ENCODE assay signal across 21 mouse cellular contexts in the genomic region with DNA sequence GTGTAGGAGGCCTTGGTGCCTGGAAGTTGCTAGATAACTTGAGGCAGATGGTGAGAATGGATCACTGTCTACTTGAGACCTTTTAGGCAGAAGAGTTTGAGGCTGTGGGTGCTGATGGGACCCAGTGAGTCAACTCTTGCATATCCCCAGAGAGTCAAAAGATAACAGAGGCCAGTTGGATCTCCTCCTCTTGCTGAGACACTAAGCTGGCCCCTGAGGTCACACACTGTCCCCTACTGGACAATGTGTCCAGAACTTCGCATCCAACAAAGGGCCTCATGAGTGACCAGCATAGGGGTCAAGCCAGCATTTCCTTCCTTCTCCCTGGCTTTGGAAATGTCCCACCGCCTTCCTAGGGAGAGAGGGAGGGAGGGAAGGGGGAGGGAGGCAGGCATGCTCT. TPM values are rescaled to one million over a fixed set of nuclear protein-coding genes. Genes with fewer than 3 reads are reported as not detected.
DNase-seq lines count a peak whose midpoint lies in the region; ATAC-seq and TF ChIP-seq lines count a peak whose summit lies in the region.
"Had no signal": no experiment of that assay in that cellular context is flagged by ENCODE, and none has a peak within 500 bp of the region (broad histone marks: within the 10 kb centered on the region; RNA-seq: fewer than 3 reads in every experiment).

No protein-coding gene starts in this region.

- 68% methylated on average over 2 of the region's 2 CpGs for WGBS in kidney, adult 2 months
- WGBS in liver, embryonic 14.5 days (ENCODE audit: insufficient replicate concordance): 65% methylated on average over 2 of the region's 2 CpGs
- 52% methylated on average over 2 of the region's 2 CpGs for whole genome bisulfite sequencing in liver, embryonic 11.5 days
- 69% methylated on average over 2 of the region's 2 CpGs for WGBS in stomach, postnatal 0 days

- H3K9ac ChIP-seq in liver, embryonic 14.5 days (replicated peaks): no peak overlapping the region
- no peak overlapping the region for H3K9ac ChIP-seq in liver, embryonic 11.5 days (ENCODE audit: low read depth, low read length)
- no peak overlapping the region for H3K9ac ChIP-seq in CH12.LX (ENCODE audit: insufficient read depth, low read depth)
- H3K9ac ChIP-seq in stomach, postnatal 0 days (ENCODE audit: low read length): no peak overlapping the region
- H3K9ac ChIP-seq: embryonic facial prominence, embryonic 12.5 days; forebrain, embryonic 13.5 days; forebrain, embryonic 15.5 days had no signal

- H3K4me2 ChIP-seq in liver, embryonic 14.5 days (ENCODE audit: low read depth): no peak overlapping the region
- H3K4me2 ChIP-seq in liver, embryonic 11.5 days: no peak overlapping the region
- H3K4me2 ChIP-seq in CH12.LX (ENCODE audit: insufficient read depth, low read depth, poor library complexity, severe bottlenecking): peak overlapping the region; percentile 94
- no peak overlapping the region for H3K4me2 ChIP-seq in stomach, postnatal 0 days (replicated peaks; ENCODE audit: low read depth)
- H3K4me2 ChIP-seq: embryonic facial prominence, embryonic 12.5 days; forebrain, embryonic 13.5 days; forebrain, embryonic 15.5 days had no signal

- no peaks in the 10 kb centered on the region for H3K9me3 ChIP-seq in liver, embryonic 14.5 days (ENCODE audit: control insufficient read depth, low read length)
- H3K9me3 ChIP-seq in liver, embryonic 11.5 days (ENCODE audit: control insufficient read depth, low read length): no peaks in the 10 kb centered on the region
- H3K9me3 ChIP-seq in CH12.LX (replicated peaks; ENCODE audit: low read length): peaks cover 9% of the 10 kb centered on the region
- H3K9me3 ChIP-seq in stomach, postnatal 0 days (ENCODE audit: control insufficient read depth, low read length): no peaks in the 10 kb centered on the region
- H3K9me3 ChIP-seq: embryonic facial prominence, embryonic 10.5 days; embryonic facial prominence, embryonic 12.5 days; forebrain, embryonic 13.5 days; forebrain, embryonic 15.5 days; G1E had no signal

- H3K36me3 ChIP-seq in kidney, adult 2 months (ENCODE audit: control insufficient read depth, insufficient read depth, low read length): no peaks in the 10 kb centered on the region
- H3K36me3 ChIP-seq in liver, embryonic 14.5 days (replicated peaks; ENCODE audit: control insufficient read depth, insufficient read depth, low read depth): no peaks in the 10 kb centered on the region
- H3K36me3 ChIP-seq in liver, embryonic 11.5 days (ENCODE audit: control insufficient read depth, insufficient read depth, low read length): no peaks in the 10 kb centered on the region
- no peaks in the 10 kb centered on the region for H3K36me3 ChIP-seq in CH12.LX (replicated peaks in 1 of 2; ENCODE audit: control insufficient read depth in 1 of 2, insufficient read depth in 1 of 2, low read length in 1 of 2)
- no peaks in the 10 kb centered on the region for H3K36me3 ChIP-seq in stomach, postnatal 0 days (ENCODE audit: control insufficient read depth, insufficient read depth, low read length)
- H3K36me3 ChIP-seq: embryonic facial prominence, embryonic 10.5 days; embryonic facial prominence, embryonic 12.5 days; forebrain, embryonic 15.5 days; G1E had no signal

- no peaks in the 10 kb centered on the region for H3K79me2 ChIP-seq in CH12.LX (replicated peaks; ENCODE audit: control insufficient read depth, extremely low read depth, insufficient read depth, poor library complexity, severe bottlenecking)

- DNase-seq in kidney, adult 2 months: no peak
- DNase-seq in kidney, adult 9 months: no peak
- no peak for DNase-seq in liver, embryonic 14.5 days (ENCODE audit: low read depth in 3 of 3, low spot score in 3 of 3)
- DNase-seq in liver, embryonic 11.5 days (ENCODE audit: low spot score): no peak
- DNase-seq in CH12.LX (ENCODE audit: extremely low read depth): no peak
- DNase-seq in stomach, postnatal 0 days (ENCODE audit: low spot score): no peak
- DNase-seq: adrenal gland, adult 8-10 months; adrenal gland, postnatal 14 days; adrenal gland, postnatal 36 days; cerebellum, adult 11-12 months; cerebellum, adult 2 months; cerebellum, adult 9-10 months; cerebellum, postnatal 10 days; cerebellum, postnatal 25 days had no signal

- no peak overlapping the region for H3K4me3 ChIP-seq in kidney, adult 2 months (ENCODE audit: insufficient read depth, low read depth, low read length)
- no peak overlapping the region for H3K4me3 ChIP-seq in liver, embryonic 14.5 days (ENCODE audit: insufficient read depth in 1 of 2, low read depth in 2 of 2, low read length in 2 of 2)
- H3K4me3 ChIP-seq in liver, embryonic 11.5 days (ENCODE audit: low read depth, low read length): no peak overlapping the region
- H3K4me3 ChIP-seq in CH12.LX (replicated peaks in 1 of 3; ENCODE audit: low read depth in 2 of 3, low read length in 2 of 3, poor library complexity in 1 of 3): no peak overlapping the region
- H3K4me3 ChIP-seq in stomach, postnatal 0 days (ENCODE audit: low read depth, low read length): no peak overlapping the region
- H3K4me3 ChIP-seq: embryonic facial prominence, embryonic 10.5 days; embryonic facial prominence, embryonic 12.5 days; forebrain, embryonic 13.5 days; forebrain, embryonic 15.5 days had no signal

- H3K27me3 ChIP-seq in kidney, adult 2 months (replicated peaks; ENCODE audit: control insufficient read depth, insufficient read depth, low read length): no peaks in the 10 kb centered on the region
- no peaks in the 10 kb centered on the region for H3K27me3 ChIP-seq in liver, embryonic 14.5 days (ENCODE audit: control insufficient read depth, insufficient read depth, low read length)
- H3K27me3 ChIP-seq in liver, embryonic 11.5 days (replicated peaks; ENCODE audit: control insufficient read depth, insufficient read depth, low read length): no peaks in the 10 kb centered on the region
- H3K27me3 ChIP-seq in CH12.LX (replicated peaks): no peaks in the 10 kb centered on the region
- no peaks in the 10 kb centered on the region for H3K27me3 ChIP-seq in stomach, postnatal 0 days (ENCODE audit: control insufficient read depth, insufficient read depth, low read length)
- H3K27me3 ChIP-seq: embryonic facial prominence, embryonic 12.5 days; forebrain, embryonic 13.5 days; forebrain, embryonic 15.5 days had no signal

- H3K4me1 ChIP-seq in kidney, adult 2 months (ENCODE audit: control insufficient read depth, insufficient read depth, low read length): no peaks in the 10 kb centered on the region
- H3K4me1 ChIP-seq in liver, embryonic 14.5 days (replicated peaks; ENCODE audit: control insufficient read depth in 2 of 2, insufficient read depth in 2 of 2, low read length in 1 of 2): no peaks in the 10 kb centered on the region
- no peaks in the 10 kb centered on the region for H3K4me1 ChIP-seq in liver, embryonic 11.5 days (replicated peaks; ENCODE audit: control insufficient read depth, insufficient read depth, low read length)
- H3K4me1 ChIP-seq in CH12.LX (ENCODE audit: control insufficient read depth in 1 of 2, insufficient read depth in 2 of 2): peaks cover 17 to 45% of the 10 kb centered on the region in 2 experiments
- H3K4me1 ChIP-seq in stomach, postnatal 0 days (replicated peaks; ENCODE audit: control insufficient read depth, insufficient read depth): no peaks in the 10 kb centered on the region
- H3K4me1 ChIP-seq: embryonic facial prominence, embryonic 10.5 days; embryonic facial prominence, embryonic 12.5 days; forebrain, embryonic 13.5 days; forebrain, embryonic 15.5 days had no signal

- in situ Hi-C loops in CH12.LX (cut with MboI; ENCODE audit: low pct_ligation_motif_present, low pct_unique_long_range_greater_than_20kb, low sequenced_read_pairs): no loop called here

- TF ChIP-seq CTCF in kidney, adult 2 months (conservative IDR thresholded peaks at IDR 0.05; ENCODE audit: insufficient read depth, insufficient read length, low read depth, low read length): 0 out of 2 replicates have a peak, but pooled peaks have one; percentile 11
- peak; percentile 19; the same call in 1 of the 2 replicates for TF ChIP-seq CTCF in liver, embryonic 14.5 days (IDR thresholded peaks at IDR 0.05; ENCODE audit: low read depth)
- peak in 1 of 2 experiments; percentile 63; a peak in 2 of 4 replicates for TF ChIP-seq CTCF in CH12.LX (conservative IDR thresholded peaks at IDR 0.05 in 1 of 2, IDR thresholded peaks at IDR 0.05 in 1 of 2; ENCODE audit: low read depth in 2 of 2, low read length in 2 of 2)
- TF ChIP-seq CTCF in stomach, postnatal 0 days (IDR thresholded peaks at IDR 0.05; ENCODE audit: low read depth): no peak

- no peak for TF ChIP-seq EP300 in liver, embryonic 14.5 days (IDR thresholded peaks at IDR 0.05; ENCODE audit: low read depth)
- no peak for TF ChIP-seq EP300 in CH12.LX (IDR thresholded peaks at IDR 0.05; ENCODE audit: low read length)
- no peak for TF ChIP-seq EP300 in stomach, postnatal 0 days (optimal IDR thresholded peaks at IDR 0.05)

- no peak for ATAC-seq in liver, embryonic 14.5 days (ENCODE audit: insufficient read depth)
- no peak for ATAC-seq in liver, embryonic 11.5 days (replicated peaks; ENCODE audit: low FRiP score)
- no peak for ATAC-seq in stomach, postnatal 0 days (ENCODE audit: low FRiP score, low TSS enrichment)
- ATAC-seq: activated CD4-positive, CD25-positive, alpha-beta regulatory T cell, adult 4 months; forebrain, embryonic 13.5 days; forebrain, embryonic 15.5 days; Patski had no signal

- dilution Hi-C loops in CH12.LX (cut with MboI; ENCODE audit: extremely low pct_ligation_motif_present, extremely low pct_unique_long_range_greater_than_20kb, low sequenced_read_pairs): no loop called here

- no peak overlapping the region for H3K27ac ChIP-seq in kidney, adult 2 months (ENCODE audit: insufficient read depth, low read depth, low read length)
- no peak overlapping the region for H3K27ac ChIP-seq in liver, embryonic 14.5 days
- H3K27ac ChIP-seq in liver, embryonic 11.5 days (ENCODE audit: low read depth, low read length): no peak overlapping the region
- peak overlapping the region; percentile 80 for H3K27ac ChIP-seq in CH12.LX (ENCODE audit: insufficient read depth, low read depth)
- H3K27ac ChIP-seq in stomach, postnatal 0 days (replicated peaks): no peak overlapping the region
- H3K27ac ChIP-seq: embryonic facial prominence, embryonic 10.5 days; embryonic facial prominence, embryonic 12.5 days; forebrain, embryonic 13.5 days; forebrain, embryonic 15.5 days had no signal

- TF ChIP-seq POLR2A in kidney, adult 2 months (IDR thresholded peaks at IDR 0.05; ENCODE audit: low read depth, low read length): no peak
- no peak for TF ChIP-seq POLR2A in CH12.LX (IDR thresholded peaks at IDR 0.05; ENCODE audit: low read depth, low read length)

- peak; percentile 55 for TF ChIP-seq RAD21 in CH12.LX (IDR thresholded peaks at IDR 0.05; ENCODE audit: low read depth, low read length)

RNA-seq across cellular contexts. Expression of gene Batf, which starts 6.7 kb away (rescaled TPM):
- 1.7 and 2.0 TPM in 2 replicates for polyA plus RNA-seq in kidney, adult 2 months (2012; rRNA removed)
- polyA plus RNA-seq in liver, embryonic 14.5 days (2012; rRNA removed): 2.6 and 3.6 TPM in 2 replicates
- polyA plus RNA-seq in liver, embryonic 14.5 days (2014; fragmentation: Nextera tagmentation; extraction: Ambion mirVana): 2.8 and 3.7 TPM in 2 replicates
- polyA plus RNA-seq in liver, embryonic 11.5 days (2014; fragmentation: Nextera tagmentation; extraction: Ambion mirVana): 6.8 and 8.6 TPM in 2 replicates
- total RNA-seq in CH12.LX (2012; rRNA removed) (137 and 141 TPM in 2 replicates), CH12.LX (2014; rRNA removed) (128 and 142 TPM in 2 replicates)
- polyA plus RNA-seq in CH12.LX (2012; ENCODE audit: insufficient read length, low read depth): 89.2 and 104 TPM in 2 replicates
- 3.1 and 3.3 TPM in 2 replicates for polyA plus RNA-seq in stomach, postnatal 0 days (2015; fragmentation: Nextera tagmentation; extraction: Ambion mirVana)
- total RNA-seq: G1E had no signal
- polyA plus RNA-seq: G1E, Patski had no signal
